Mouse (Mus musculus) megakaryocyte, embryonic 14.5 days (primary cell): ENCODE measurements around the gene Tespa1. TPM values are rescaled to one million over a fixed set of nuclear protein-coding genes. Genes with fewer than 3 reads are reported as not detected.
"Not testable (repeated sequence)": the region's sequence is repeated elsewhere in the genome, so short reads cannot be mapped to it uniquely, and the experiment has no call there.

ENCODE experiments used
- H3K27me3 ChIP-seq: replicated peaks from 2 replicates; pipeline ENCODE3; 2012; ENCODE audit warnings: inconsistent platforms
- H3K36me3 ChIP-seq: replicated peaks from 2 replicates; pipeline ENCODE3; 2012; ENCODE audit warnings: low read length, inconsistent platforms, mixed read lengths
- H3K4me1 ChIP-seq: 2 replicates; pipeline ENCODE4 v1.6.1; 2012; ENCODE audit warnings: inconsistent platforms
- H3K4me3 ChIP-seq: replicated peaks from 2 replicates; pipeline ENCODE3; 2012; ENCODE audit warnings: moderate library complexity, mild to moderate bottlenecking, inconsistent platforms
- H3K9me3 ChIP-seq: 2 replicates; pipeline ENCODE4 v1.6.1; 2012; ENCODE audit warnings: inconsistent platforms
- FLI1 ChIP-seq: IDR thresholded peaks from 2 replicates; pipeline ENCODE4 v1.6.1; 2012; ENCODE audit warnings: low read length, inconsistent platforms, mixed read lengths
- GATA1 ChIP-seq: IDR thresholded peaks from 3 replicates; pipeline ENCODE4 v1.6.1; 2012; ENCODE audit warnings: mixed read lengths, low read length, inconsistent platforms, borderline replicate concordance
- polyA plus RNA-seq: library from polyadenylated mRNA; stranded (reverse); fragments of >175 nt; gene quantifications from 2 replicates; pipeline ENCODE4 v1.2.3, GENCODE M21; 2012; ENCODE audit warnings: low replicate concordance; ENCODE audit not compliant: insufficient read depth

Tespa1 gene
- polyA plus RNA-seq, 1 experiment = 0.50 TPM

DNA sequence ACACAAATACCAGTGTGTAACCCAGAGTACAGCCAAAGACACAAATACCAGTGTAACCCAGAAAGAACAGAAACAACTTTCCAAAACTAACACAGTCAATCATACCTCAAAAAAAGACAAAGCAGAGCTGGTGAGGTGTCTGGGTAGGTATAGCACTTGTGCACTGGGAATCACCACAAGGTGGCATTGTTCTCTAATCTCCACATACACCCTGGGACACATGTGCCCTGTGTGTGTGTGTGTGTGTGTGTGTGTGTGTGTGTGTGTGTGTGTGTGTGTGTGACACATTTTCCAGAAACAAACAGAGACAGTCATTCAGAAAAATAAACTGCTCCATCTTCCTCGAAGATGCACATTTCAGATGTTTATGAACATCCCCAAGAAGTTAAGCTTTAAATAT, 9.1 kb upstream of the Tespa1 start:
- Histone ChIP-seq H3K27me3 (no peaks in the 10 kb centered on the region), H3K4me3 (no peak overlapping the region), H3K4me1 (peaks cover 16% of the 10 kb centered on the region), H3K9me3 (no peaks in the 10 kb centered on the region), H3K36me3 (no peaks in the 10 kb centered on the region)
- TF ChIP-seq FLI1 = no peak
- no peak for TF ChIP-seq GATA1

DNA sequence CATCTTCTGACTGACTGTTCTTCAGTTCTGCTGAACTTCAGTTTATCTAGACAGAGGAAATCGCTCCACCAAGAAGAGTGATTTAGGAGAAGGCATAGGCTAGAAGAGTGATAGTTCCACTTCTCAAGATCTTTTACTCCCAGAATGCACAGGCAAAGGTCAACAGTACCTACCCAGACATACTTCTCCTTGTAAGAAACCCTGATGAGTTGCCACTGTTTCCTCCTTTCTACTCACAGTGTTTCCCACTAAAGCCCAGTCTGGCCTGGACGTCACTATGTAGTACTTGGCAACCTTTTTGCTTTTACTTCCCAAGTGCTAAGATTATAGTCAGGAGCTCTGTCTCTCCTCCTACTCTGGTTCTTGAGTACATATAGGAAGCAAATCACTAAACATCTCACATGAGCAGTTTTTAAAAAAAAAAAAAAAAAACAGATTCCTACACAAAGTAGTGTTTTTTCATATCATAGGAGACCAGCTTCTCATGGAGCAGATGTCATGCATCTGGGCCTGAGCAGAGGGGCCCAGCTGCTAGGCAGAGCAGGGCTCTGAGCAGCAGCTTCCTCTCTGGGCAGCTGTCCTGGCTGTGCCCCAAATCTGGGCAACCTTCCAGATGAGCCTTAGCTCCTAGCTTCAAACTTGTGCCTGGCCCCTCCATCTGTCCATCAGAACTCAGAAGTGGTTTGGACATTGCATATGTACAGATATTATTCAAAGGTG, 8.4 kb upstream of the Tespa1 start:
- TF ChIP-seq FLI1 = no peak
- TF ChIP-seq GATA1 = no peak
- Histone ChIP-seq H3K4me1 (peaks cover 16% of the 10 kb centered on the region), H3K36me3 (no peaks in the 10 kb centered on the region)

DNA sequence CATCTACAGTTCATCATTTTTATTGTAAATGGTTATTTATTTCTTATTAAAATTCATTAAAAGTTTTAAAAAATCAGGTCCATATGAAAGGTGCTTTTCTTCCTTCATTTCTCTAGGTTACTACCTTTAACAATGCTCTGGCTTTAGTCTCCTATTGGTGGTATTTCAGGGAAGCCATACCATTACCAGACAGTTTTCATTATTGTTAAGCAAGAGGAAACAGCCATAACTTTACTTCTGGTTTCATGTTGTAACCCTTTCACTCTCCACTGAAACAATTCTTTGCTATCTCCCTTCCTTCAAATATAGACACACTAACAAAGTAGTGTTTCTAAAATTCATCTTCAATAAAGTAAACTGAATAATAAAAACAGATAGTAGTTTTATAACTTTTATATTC, 6.8 kb upstream of the Tespa1 start:
- TF ChIP-seq FLI1 = no peak
- no peak for TF ChIP-seq GATA1
- Histone ChIP-seq H3K9me3 (no peaks in the 10 kb centered on the region), H3K27me3 (no peaks in the 10 kb centered on the region)

More for the DNA sequence above, 8.4 kb upstream of the Tespa1 start:
- H3K4me3 ChIP-seq = no peak overlapping the region
- no peaks in the 10 kb centered on the region for H3K9me3 ChIP-seq
- H3K27me3 ChIP-seq = no peaks in the 10 kb centered on the region

GRCm38 (mm10) chr10:130318720-130319119, 4.0 kb upstream of the Tespa1 start:
- Histone ChIP-seq H3K4me3 (no peak overlapping the region), H3K4me1 (peaks cover 16% of the 10 kb centered on the region), H3K27me3 (no peaks in the 10 kb centered on the region), H3K36me3 (no peaks in the 10 kb centered on the region), H3K9me3 (no peaks in the 10 kb centered on the region)
- no peak for TF ChIP-seq GATA1
- TF ChIP-seq FLI1 = no peak

More for the DNA sequence above, 6.8 kb upstream of the Tespa1 start:
- H3K36me3 ChIP-seq = no peaks in the 10 kb centered on the region
- peaks cover 16% of the 10 kb centered on the region for H3K4me1 ChIP-seq
- no peak overlapping the region for H3K4me3 ChIP-seq

DNA sequence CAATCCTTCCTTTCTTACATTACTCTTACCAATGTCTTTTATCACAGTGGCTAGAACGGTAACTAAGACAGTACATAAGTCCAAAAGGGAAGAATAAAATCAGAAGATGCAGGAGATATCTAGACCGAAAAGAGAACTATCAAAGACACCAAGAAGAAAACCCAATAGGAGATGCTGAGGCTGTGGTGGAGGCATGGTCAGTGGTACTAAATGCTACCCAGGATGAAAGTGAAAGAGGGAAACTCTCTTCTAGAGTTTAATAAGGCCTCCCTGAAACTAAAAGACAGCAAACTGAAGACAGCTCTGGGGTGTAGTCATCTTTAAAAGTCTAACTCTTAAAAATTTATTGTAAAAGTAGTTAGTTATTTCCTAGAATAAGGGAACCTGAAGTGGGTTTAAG, 2.0 kb upstream of the Tespa1 start:
- H3K4me1 ChIP-seq = peaks cover 12% of the 10 kb centered on the region
- TF ChIP-seq FLI1 = no peak
- TF ChIP-seq GATA1 = no peak

DNA sequence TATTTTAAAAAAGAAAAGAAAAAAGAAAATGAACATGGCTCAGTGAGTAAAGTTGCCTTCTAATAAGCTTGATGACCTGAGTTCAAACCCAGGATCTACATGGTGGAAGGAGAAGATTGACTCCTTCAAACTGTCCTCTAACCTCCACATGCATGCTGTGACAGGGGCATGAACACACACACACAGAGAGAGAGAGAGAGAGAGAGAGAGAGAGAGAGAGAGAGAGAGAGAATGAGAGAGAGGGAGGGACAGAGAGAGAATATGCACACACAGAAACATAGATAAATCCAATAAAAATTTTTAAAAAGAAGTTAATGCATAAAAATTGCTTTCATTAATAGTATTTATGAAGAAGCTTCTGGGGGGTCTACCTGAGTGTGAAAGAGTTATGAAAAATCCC, 608 bp upstream of the Tespa1 start:
- Histone ChIP-seq H3K4me3 (no peak overlapping the region), H3K27me3 (no peaks in the 10 kb centered on the region), H3K4me1 (peaks cover 15% of the 10 kb centered on the region), H3K9me3 (no peaks in the 10 kb centered on the region), H3K36me3 (no peaks in the 10 kb centered on the region)
- TF ChIP-seq FLI1 (no peak), GATA1 (no peak)

More for the DNA sequence above, 2.0 kb upstream of the Tespa1 start:
- H3K9me3 ChIP-seq = no peaks in the 10 kb centered on the region
- H3K27me3 ChIP-seq = no peaks in the 10 kb centered on the region
- H3K4me3 ChIP-seq = no peak overlapping the region
- H3K36me3 ChIP-seq = no peaks in the 10 kb centered on the region

DNA sequence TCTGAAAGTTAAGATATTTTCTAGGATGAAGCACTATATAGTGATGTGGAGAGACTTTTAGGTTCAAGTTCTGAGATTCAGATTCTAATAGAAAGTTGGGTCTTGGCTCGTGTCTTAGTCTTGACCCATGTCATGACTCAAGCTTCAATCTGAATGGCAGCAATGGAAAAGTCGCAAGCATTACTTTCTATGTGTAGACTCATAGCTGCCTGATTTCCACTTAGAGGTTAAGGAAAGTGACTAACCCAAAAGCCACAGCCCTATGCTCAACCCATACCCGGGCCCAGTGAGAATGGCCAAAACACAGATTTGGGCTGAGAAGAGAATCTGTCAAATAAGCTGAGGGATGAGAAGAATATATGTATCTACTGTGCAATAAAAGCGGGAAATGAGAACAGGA, 1.6 kb downstream of the Tespa1 start:
- Histone ChIP-seq H3K27me3 (no peaks in the 10 kb centered on the region), H3K9me3 (no peaks in the 10 kb centered on the region), H3K4me3 (no peak overlapping the region), H3K4me1 (peaks cover 15% of the 10 kb centered on the region), H3K36me3 (no peaks in the 10 kb centered on the region)
- TF ChIP-seq GATA1 (no peak), FLI1 (no peak)

- Histone ChIP-seq H3K9me3 (no peaks in the 10 kb centered on the region), H3K27me3 (no peaks in the 10 kb centered on the region), H3K36me3 (no peaks in the 10 kb centered on the region), H3K4me1 (peaks cover 14% of the 10 kb centered on the region; the same call in 1 of the 2 replicates), H3K4me3 (no peak overlapping the region)
- TF ChIP-seq GATA1 = no peak
- no peak for TF ChIP-seq FLI1
These were observed 8.0 kb downstream of the Tespa1 start for GRCm38 (mm10) chr10:130330711-130331110.

DNA sequence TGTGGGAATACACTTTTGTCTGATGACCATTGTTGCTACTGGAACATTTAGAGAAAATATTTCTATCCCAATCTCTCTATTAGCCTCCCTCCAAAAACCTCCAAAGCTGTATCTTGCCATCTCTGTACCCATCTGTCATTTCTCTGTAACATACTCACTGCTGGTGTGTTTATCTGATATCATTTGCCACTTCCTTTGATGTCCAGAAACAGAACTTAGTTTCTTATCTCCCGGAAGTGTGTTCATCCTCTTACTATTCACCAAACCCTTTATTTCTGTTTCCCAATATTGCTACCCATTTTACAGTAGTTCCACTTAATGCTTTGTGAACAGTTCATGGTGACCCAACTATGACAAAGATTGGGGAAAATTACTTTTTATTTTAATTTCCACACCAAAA, 13.7 kb downstream of the Tespa1 start:
- H3K4me3 ChIP-seq = no peak overlapping the region
- TF ChIP-seq FLI1 = no peak
- no peak for TF ChIP-seq GATA1
- no peaks in the 10 kb centered on the region for H3K27me3 ChIP-seq
- no peaks in the 10 kb centered on the region for H3K36me3 ChIP-seq
- H3K4me1 ChIP-seq = peaks cover 35% of the 10 kb centered on the region
- H3K9me3 ChIP-seq = no peaks in the 10 kb centered on the region

DNA sequence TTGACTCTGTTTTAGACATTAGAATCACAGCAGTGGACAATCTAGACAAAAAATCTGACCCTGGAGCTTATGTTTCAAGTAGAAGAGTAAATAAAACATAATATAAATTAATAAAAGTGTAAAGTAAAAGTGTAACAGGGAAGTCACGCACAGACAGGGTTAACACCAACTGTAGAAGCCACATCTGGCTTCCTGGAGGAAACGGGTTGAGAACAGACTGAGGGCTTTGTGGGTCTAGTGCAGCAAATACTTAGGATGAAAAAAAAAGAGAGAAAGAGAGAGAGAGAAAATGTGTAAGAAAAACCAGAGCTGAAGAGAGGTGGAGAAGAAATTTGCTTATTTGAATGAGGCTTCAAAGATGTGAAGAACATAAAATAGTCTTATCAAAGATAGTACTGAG, 14.9 kb downstream of the Tespa1 start:
- H3K4me3 ChIP-seq = no peak overlapping the region
- peaks cover 32% of the 10 kb centered on the region for H3K4me1 ChIP-seq
- H3K36me3 ChIP-seq = no peaks in the 10 kb centered on the region
- H3K9me3 ChIP-seq = no peaks in the 10 kb centered on the region
- H3K27me3 ChIP-seq = no peaks in the 10 kb centered on the region
- TF ChIP-seq FLI1 = no peak
- TF ChIP-seq GATA1 = no peak

- not testable (repeated sequence) for H3K27me3 ChIP-seq, H3K9me3 ChIP-seq, H3K4me3 ChIP-seq, H3K36me3 ChIP-seq
- peaks cover 39% of the 10 kb centered on the region for H3K4me1 ChIP-seq
These were observed 17.4 kb downstream of the Tespa1 start for GRCm38 (mm10) chr10:130340050-130340449.
